Mouse (Mus musculus): Measurements from ENCODE around the gene Tefm. TPM values are rescaled to one million over a fixed set of nuclear protein-coding genes. Genes with fewer than 3 reads are reported as not detected.

Gene Tefm
- polyA plus RNA-seq, 1 experiment from 2014 or later, result 33.2 TPM

GRCm38 (mm10) chr11:80086844-80087243 lies 55.1 kb downstream of the Tefm start:
- ATAC-seq (ENCODE audit: low FRiP score, low read depth), result no peak
- Histone ChIP-seq H3K4me2 (replicated peaks) (no peak overlapping the region), H3K27me3 (no peaks in the 10 kb centered on the region), H3K9ac (replicated peaks) (no peak overlapping the region), H3K36me3 (no peaks in the 10 kb centered on the region), H3K4me3 (no peak overlapping the region), H3K27ac (replicated peaks) (no peak overlapping the region), H3K9me3 (no peaks in the 10 kb centered on the region), H3K4me1 (peaks cover 12% of the 10 kb centered on the region)
- 7% methylated on average over 5 of the region's 5 CpGs for WGBS

Other genes with a start within 250 kb of the Tefm start
- gene Utp6, start 179.8 kb downstream of the Tefm start, polyA plus RNA-seq (2016; fragmentation: Nextera tagmentation; extraction: Ambion mirVana), result 60.2 and 66.8 TPM in 2 replicates
- 33.0 and 34.3 TPM in 2 replicates for gene Suz12, start 149.1 kb downstream of the Tefm start, polyA plus RNA-seq (2016; fragmentation: Nextera tagmentation; extraction: Ambion mirVana)
- gene Crlf3, start 61.2 kb downstream of the Tefm start, polyA plus RNA-seq (2016; fragmentation: Nextera tagmentation; extraction: Ambion mirVana), result 22.6 and 24.6 TPM in 2 replicates
- 13.8 and 14.5 TPM in 2 replicates for gene Atad5, start 52.8 kb downstream of the Tefm start, polyA plus RNA-seq (2016; fragmentation: Nextera tagmentation; extraction: Ambion mirVana)
- 1.6 and 2.7 TPM in 2 replicates for gene Adap2, start 11.9 kb upstream of the Tefm start, polyA plus RNA-seq (2016; fragmentation: Nextera tagmentation; extraction: Ambion mirVana)
- gene Rnf135, start 41.7 kb upstream of the Tefm start, polyA plus RNA-seq (2016; fragmentation: Nextera tagmentation; extraction: Ambion mirVana), result 3.0 and 4.5 TPM in 2 replicates
- gene Rhot1, start 66.8 kb upstream of the Tefm start, polyA plus RNA-seq (2016; fragmentation: Nextera tagmentation; extraction: Ambion mirVana), result 70.3 and 71.0 TPM in 2 replicates
- gene Rhbdl3, start 158.7 kb upstream of the Tefm start, polyA plus RNA-seq (2016; fragmentation: Nextera tagmentation; extraction: Ambion mirVana), result 30.1 and 32.1 TPM in 2 replicates
- 31.4 and 34.4 TPM in 2 replicates for gene 5730455P16Rik, start 235.9 kb upstream of the Tefm start, polyA plus RNA-seq (2016; fragmentation: Nextera tagmentation; extraction: Ambion mirVana)
- 278 and 288 TPM in 2 replicates for gene Zfp207, start 241.1 kb upstream of the Tefm start, polyA plus RNA-seq (2016; fragmentation: Nextera tagmentation; extraction: Ambion mirVana)